Mouse (Mus musculus) heart, adult 9 months (tissue): ENCODE measurements around the gene Mael.

Source experiments
- DNase-seq, 2 experiments: peaks; one replicate each; pipeline ENCODE4 v3.0.0; 2022; ENCODE audit warnings: low spot score in 2 of 2

The Mael gene

DNA sequence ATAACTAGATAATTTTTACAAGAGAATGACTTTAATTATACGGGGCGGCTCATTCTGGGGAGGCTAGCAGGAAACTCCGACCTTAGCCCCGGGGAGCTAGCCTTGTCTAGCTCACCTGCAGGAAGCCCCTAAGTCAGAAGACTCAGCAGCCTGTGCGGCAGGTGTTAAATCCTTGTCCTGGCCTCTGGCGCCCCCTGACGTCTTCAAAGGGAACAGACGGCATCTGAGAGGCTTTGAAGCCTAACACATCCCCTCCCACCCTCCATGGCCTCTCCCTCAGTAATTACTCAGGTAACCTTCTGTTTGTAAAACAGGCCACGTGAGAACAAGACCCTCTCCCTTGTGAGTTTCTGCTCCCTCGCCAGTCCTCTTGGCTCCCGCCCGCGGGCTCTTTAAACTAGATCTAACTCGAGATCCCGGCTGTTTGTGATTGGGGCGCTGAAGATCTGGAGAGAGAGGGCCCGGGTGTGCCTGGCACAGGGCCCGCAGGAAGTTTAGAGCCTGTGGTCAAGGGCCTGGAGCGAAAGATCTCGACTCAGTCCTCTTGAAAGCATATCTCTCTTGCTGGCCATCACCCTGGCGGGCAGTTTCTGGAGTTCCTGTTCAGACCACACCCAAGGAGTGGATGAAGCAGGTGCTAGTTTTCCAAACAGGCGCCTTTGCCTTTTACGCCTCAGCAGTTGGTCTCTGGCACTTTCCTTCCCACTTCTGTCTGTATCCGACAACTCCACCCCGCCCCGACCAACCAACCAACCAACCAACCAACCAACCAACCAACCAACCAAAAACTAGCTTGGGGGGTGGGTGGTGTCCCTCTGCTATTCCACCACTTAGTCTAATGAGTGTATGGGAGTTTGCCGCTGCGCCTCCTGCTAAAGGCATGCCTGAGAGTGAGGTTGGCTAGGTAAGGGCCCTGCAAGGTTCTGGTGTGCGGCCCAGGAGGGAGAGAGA is 84.1 kb downstream of the Mael start:
- DNase-seq = peak; percentile 38 to 62

DNA sequence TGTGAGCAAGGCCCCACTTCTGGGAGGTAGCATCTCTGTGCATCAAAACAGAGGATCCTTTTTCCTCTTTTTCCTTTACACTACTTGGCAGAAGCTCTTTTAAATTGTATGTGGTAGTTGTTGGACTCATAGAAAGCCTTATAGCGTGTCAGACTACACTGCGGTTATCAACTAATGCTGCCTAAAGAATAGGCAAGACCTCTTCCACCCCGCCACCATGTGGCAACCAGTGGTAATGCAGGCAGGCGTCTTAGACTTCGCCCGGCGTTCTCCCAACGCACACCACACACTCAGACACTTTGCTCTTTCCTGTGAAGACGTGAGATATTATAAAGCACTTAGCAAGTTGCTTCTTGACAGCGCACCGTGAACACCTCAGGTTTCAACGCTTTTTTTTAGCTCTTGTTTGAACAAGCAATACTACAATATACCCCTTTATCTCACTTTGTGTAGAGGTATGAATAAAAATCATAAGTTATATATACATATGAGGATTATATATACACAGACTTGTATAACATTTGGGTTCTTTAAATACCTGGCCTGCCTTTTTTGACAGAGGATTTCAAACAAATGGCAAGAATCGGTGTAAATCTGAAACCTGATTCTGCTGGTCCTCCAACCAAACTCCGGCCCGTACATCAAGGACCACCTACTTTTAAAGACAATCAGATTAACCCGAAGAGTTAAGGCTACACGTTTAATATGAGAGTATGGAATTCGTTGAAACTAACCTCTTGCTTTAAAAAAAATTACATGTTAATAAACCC is 85.0 kb downstream of the Mael start:
- peak; percentile 23 to 77 for DNase-seq

DNA sequence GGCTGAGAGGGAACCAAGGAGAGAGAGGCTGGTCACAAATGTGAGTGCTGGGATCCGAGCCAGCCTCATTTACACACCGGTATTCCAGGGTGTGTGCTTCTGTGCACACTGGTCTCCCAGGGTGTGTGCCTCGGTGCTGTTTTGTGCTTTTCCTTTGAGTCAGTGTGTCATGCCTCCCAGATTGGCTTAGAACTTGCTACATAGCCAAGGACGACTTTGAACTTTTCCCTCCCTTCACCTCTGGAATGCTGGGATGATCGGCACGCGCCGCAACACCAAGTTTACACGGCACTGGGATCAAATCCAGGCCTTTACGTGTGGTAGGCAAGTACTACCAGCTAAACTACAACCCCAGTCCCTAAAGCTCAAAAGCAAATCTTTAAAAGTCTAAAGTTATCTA is 86.5 kb downstream of the Mael start:
- no peak for DNase-seq

DNA sequence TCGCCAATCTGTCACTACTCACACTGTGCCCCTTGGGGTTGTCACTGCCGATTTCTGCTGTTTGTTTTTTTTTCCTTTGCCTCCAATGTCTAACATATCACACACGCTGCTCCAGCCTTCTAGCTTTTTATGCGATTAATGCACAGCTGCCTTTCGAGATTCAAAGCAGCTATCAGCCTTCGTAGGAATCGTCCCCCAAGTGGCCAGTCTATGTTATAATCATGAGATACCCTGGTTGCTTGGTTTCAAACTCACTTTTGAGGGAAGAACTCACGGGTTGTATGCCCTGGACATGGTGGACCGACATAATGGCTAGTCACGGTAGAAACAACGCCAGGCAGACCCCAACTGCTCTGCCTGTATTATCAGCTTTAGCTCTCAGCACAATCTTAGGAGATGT is 87.2 kb downstream of the Mael start:
- DNase-seq = no peak
